Mouse (Mus musculus) heart, postnatal 0 days (tissue): ENCODE results near the gene Tmem91. TPM values are rescaled to one million over a fixed set of nuclear protein-coding genes. Genes with fewer than 3 reads are reported as not detected.

Source experiments
- ATAC-seq: fragments of 200-750 bp; cut with Nextera tagmentation; 2 replicates; pipeline ENCODE4 v1.8.0; 2017; ENCODE audit warnings: low read depth, moderate number of reproducible peaks, moderate library complexity; ENCODE audit not compliant: insufficient read depth
- DNase-seq: peaks from one replicate; pipeline ENCODE4 v3.0.0-alpha.2; 2016; ENCODE audit warnings: low spot score
- H3K27ac ChIP-seq: fragments of 300-500 bp; sonication (generic); 2 replicates; pipeline ENCODE4 v1.5.1; 2014; ENCODE audit warnings: low read depth, mild to moderate bottlenecking
- H3K27me3 ChIP-seq: fragments of 300-500 bp; sonication (generic); 2 replicates; pipeline ENCODE4 v1.6.1; 2014; ENCODE audit warnings: low read length, mixed read lengths; ENCODE audit not compliant: control insufficient read depth, insufficient read depth
- H3K36me3 ChIP-seq: fragments of 300-500 bp; sonication (generic); replicated peaks from 2 replicates; pipeline ENCODE4 v1.6.1; 2014; ENCODE audit warnings: low read length, mixed read lengths; ENCODE audit not compliant: control insufficient read depth, insufficient read depth
- H3K4me1 ChIP-seq: fragments of 300-500 bp; sonication (generic); 2 replicates; pipeline ENCODE4 v1.6.1; 2014; ENCODE audit warnings: antibody characterized with exemption; ENCODE audit not compliant: control insufficient read depth, insufficient read depth
- H3K4me2 ChIP-seq: fragments of 300-500 bp; sonication (generic); 2 replicates; pipeline ENCODE4 v1.6.1; 2014; ENCODE audit warnings: low read depth, mild to moderate bottlenecking, low read length, moderate library complexity
- H3K4me3 ChIP-seq: fragments of 300-500 bp; sonication (generic); 2 replicates; pipeline ENCODE4 v1.5.1; 2014; ENCODE audit warnings: low read depth, low read length
- H3K9ac ChIP-seq: fragments of 300-500 bp; sonication (generic); replicated peaks from 2 replicates; pipeline ENCODE4 v1.6.1; 2014; ENCODE audit warnings: low read depth, low read length, mixed read lengths
- H3K9me3 ChIP-seq: fragments of 300-500 bp; sonication (generic); replicated peaks from 2 replicates; pipeline ENCODE4 v1.6.1; 2016; ENCODE audit warnings: low read length; ENCODE audit not compliant: control insufficient read depth
- CTCF ChIP-seq: IDR thresholded peaks from 2 replicates; pipeline ENCODE4 v1.5.1; 2016; ENCODE audit warnings: antibody characterized with exemption, control low read depth, low read depth
- EP300 ChIP-seq: IDR thresholded peaks from 2 replicates; pipeline ENCODE4 v1.6.1; 2016; ENCODE audit warnings: antibody characterized with exemption, low read depth
- WGBS: fragments of 180-500 bp; shearing (Covaris S2); extraction: QIAGEN DNeasy Blood & Tissue Kit; methylation state at CpG from one replicate; pipeline ENCODE4 v1.1.7; 2014; 5-methylcytosine and 5-hydroxymethylcytosine counted together
- polyA plus RNA-seq: library from polyadenylated mRNA; unstranded; fragments of >200 nt; fragmentation: Nextera tagmentation; extraction: Ambion mirVana; gene quantifications from 2 replicates; pipeline ENCODE4 v1.2.1, GENCODE M21; 2015
- total RNA-seq: library from RNA; depleted of rRNA; stranded (reverse); fragments of >200 nt; gene quantifications from 2 replicates; pipeline ENCODE4 v1.2.3, GENCODE M21; 2014; ENCODE audit warnings: low replicate concordance

Tmem91 gene
- total and polyA plus RNA-seq, 2 experiments from 2014 or later, result 0.77 TPM; not detected in 1

DNA sequence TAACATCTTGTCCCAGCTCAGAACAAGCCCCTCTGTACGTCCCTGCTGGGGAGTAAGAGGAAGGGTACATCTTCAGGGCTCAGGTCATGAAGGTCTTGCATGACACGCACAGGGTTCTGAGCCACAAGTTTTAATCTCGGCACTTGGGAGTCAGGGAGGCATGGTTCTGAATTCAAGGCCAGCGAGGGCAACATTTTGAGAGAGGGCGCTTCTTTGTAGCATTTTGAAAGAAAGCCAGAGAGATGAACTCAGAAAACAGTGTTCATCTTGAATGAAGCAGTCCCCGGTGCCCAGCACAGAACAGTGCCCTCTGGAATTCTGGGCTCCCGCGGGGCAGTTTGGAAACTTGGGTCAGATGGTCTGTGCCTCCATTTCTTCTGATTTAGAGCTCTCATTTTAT is 8.6 kb downstream of the Tmem91 start:
- H3K27ac ChIP-seq, result no peak overlapping the region
- H3K36me3 ChIP-seq, result peaks cover 47% of the 10 kb centered on the region
- WGBS, result 92% methylated on average over 8 of the region's 8 CpGs
- H3K9ac ChIP-seq, result no peak overlapping the region
- H3K4me2 ChIP-seq, result no peak overlapping the region
- no peak overlapping the region for H3K4me3 ChIP-seq
- ATAC-seq (no peak), DNase-seq (no peak)
- no peaks in the 10 kb centered on the region for H3K4me1 ChIP-seq
- TF ChIP-seq EP300, result no peak
- TF ChIP-seq CTCF, result no peak
- no peaks in the 10 kb centered on the region for H3K9me3 ChIP-seq
- no peaks in the 10 kb centered on the region for H3K27me3 ChIP-seq

DNA sequence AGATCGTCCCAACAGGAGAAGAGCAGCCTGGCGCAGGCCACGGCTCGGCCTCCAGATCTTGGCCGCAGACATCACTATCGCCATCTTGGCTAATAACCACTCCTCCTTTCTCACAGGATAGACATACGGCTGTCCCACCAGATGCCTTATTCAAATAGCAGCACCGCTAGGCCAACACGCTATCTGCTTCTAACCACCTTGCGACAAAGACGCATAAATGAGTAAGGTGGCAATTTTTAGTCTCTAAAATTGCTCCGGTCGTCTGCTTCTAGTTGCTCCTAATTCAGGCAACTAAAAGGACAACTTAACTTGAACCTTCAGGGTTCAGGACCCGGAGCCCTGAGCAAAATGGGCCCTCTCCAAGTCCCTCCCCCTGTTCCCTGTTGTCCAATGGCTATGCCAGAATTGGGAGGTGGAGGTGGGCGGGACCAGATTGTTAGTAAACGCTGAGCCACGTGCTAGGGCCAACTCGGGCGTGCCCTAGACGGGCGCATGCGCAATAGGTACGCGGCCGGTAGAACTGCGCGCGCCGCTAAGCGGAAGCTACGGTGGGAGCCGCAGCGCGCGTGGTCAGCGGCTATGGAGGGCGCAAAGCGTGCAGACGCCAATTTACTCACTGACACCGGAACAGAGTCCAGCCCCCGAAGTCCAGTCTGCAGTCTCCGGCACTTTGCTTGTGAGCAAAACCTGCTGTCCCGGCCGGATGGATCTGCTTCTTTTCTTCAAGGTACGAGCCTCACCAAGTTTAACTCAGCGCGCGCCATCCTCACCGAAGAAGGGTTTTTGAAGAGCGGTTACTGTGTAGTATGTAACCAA is 16.1 kb downstream of the Tmem91 start, which contains the start of the genes Bckdha and Exosc5:
Gene Bckdha, minus strand, starts transcription at position 325 of the 816 bp plus-strand sequence.
Gene Exosc5, plus strand, starts transcription at position 508 of the 816 bp plus-strand sequence.
- H3K4me1 ChIP-seq, result peaks cover 14% of the 10 kb centered on the region
- WGBS, result under 1% methylated on average over 50 of the region's 50 CpGs
- H3K4me3 ChIP-seq, result peak within 1 kb of the TSS; percentile 67
- no peaks in the 10 kb centered on the region for H3K27me3 ChIP-seq
- DNase-seq (peak; percentile 100), ATAC-seq (peak; percentile 99)
- peak within 1 kb of the TSS; percentile 76 for H3K9ac ChIP-seq
- H3K36me3 ChIP-seq, result peaks cover 3% of the 10 kb centered on the region; the same call in 1 of the 2 replicates
- peak within 1 kb of the TSS; percentile 81 for H3K27ac ChIP-seq
- H3K4me2 ChIP-seq, result peak within 1 kb of the TSS; percentile 96
- no peaks in the 10 kb centered on the region for H3K9me3 ChIP-seq
- TF ChIP-seq EP300 (peak; percentile 99), CTCF (no peak)

DNA sequence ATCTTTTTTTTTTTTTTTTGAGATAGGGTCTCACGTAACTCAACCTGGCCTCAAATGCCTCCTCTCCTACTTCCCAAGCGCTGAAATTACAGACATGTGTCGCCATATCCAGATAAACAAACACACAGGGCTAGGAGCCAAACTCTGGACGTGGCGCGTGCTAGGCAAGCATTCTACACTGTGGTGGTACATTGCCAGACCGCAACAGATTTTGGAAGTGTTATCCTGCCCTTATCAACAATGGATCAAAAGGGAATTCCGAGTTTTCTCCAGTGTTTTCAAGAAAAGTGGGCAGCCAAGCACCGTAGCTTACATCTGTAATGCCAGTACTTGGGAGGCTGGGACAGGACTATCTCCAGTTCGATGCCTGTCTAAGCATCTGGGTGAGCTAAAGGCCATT is 17.2 kb downstream of the Tmem91 start:
- DNase-seq, result no peak
- no peak for ATAC-seq
- Histone ChIP-seq H3K4me2 (peak overlapping the region; percentile 78), H3K36me3 (0 out of 2 replicates have a peak, but pooled peaks cover 3% of the 10 kb centered on the region), H3K27ac (peak overlapping the region; percentile 81; the same call in 1 of the 2 replicates), H3K4me3 (peak overlapping the region; percentile 67), H3K27me3 (no peaks in the 10 kb centered on the region), H3K4me1 (peaks cover 14% of the 10 kb centered on the region), H3K9me3 (no peaks in the 10 kb centered on the region), H3K9ac (peak overlapping the region; percentile 76)
- TF ChIP-seq EP300, result no peak
- TF ChIP-seq CTCF, result no peak
- whole genome bisulfite sequencing, result 27% methylated on average over 10 of the region's 10 CpGs

DNA sequence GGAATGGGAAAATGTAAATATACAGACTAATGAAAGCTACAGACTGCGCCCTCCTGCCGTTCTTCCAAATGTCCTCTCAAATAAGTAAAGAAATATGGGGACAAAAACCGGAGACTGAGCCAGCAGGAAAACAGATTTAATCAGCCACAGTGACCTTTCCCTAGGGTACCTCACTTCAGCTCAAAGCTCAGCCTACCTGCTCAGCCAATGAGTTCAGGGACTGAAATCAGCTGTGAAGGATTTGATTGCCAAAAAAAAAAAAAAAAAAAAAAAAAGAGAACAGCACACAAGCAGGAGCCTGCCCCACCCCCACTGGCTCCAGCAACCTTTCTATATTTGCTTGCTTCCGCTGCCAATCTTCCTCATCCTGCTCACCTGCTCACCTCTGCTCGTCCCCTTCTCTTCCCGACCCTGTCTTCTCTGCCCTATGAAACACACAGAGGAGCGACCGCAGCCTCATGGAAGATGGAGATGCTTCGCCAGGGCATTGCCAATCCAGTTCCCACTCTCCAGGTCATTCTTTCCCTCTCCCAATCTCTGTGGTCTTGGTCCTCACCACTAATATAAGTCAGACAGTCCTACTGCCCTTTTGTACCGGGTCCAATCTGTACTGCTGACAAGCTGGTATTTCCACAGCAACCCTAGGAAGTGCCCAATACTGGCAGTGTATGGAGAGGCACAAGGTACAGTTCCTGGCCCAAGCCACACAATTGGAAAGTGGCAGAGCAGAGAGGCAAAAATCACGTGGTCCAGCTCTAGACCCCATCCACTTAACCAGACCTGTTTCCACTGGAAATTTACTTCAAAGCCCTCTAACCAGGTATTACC is 19.2 kb downstream of the Tmem91 start:
- Histone ChIP-seq H3K27me3 (no peaks in the 10 kb centered on the region), H3K27ac (no peak overlapping the region)
- no peak for DNase-seq

DNA sequence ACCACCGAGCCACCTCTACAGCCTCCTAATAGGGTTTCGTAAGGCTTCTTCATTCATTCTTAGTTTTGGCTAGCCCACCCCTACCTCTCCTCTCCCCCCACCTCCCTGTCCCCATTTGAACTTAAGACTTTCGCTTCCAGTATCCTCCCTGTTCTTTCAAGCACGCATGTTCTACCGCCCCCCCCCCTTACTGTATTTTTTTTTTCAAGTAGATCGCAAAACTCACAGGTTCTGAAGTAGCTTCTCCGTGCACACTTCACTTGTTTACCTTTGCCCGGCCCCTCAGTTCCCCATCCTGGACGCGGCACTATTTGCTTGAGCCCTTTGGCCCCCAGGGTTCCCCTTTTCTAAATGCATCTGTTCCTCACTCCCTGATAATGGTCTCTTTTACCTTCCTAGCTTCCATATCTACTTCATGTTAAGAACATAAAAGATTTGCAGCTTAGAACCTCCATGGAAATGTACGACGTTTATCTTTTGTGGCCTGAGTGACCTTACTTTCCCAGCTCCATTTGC is 22.7 kb downstream of the Tmem91 start:
- ATAC-seq, result no peak
- 84% methylated on average over 12 of the region's 12 CpGs for WGBS
- 0 out of 2 replicates have a peak, but pooled peaks cover 3% of the 10 kb centered on the region for H3K36me3 ChIP-seq

More for the DNA sequence above, 19.2 kb downstream of the Tmem91 start:
- no peak for ATAC-seq
- H3K4me1 ChIP-seq, result peaks cover 14% of the 10 kb centered on the region
- no peak overlapping the region for H3K9ac ChIP-seq
- H3K4me2 ChIP-seq, result no peak overlapping the region
- 0 out of 2 replicates have a peak, but pooled peaks cover 3% of the 10 kb centered on the region for H3K36me3 ChIP-seq
- no peak overlapping the region for H3K4me3 ChIP-seq
- no peaks in the 10 kb centered on the region for H3K9me3 ChIP-seq
- TF ChIP-seq EP300 (no peak), CTCF (no peak)
- WGBS, result 69% methylated on average over 11 of the region's 11 CpGs

More for the DNA sequence above, 22.7 kb downstream of the Tmem91 start:
- no peak for TF ChIP-seq CTCF
- no peak for TF ChIP-seq EP300
- Histone ChIP-seq H3K4me2 (no peak overlapping the region), H3K9ac (no peak overlapping the region), H3K27me3 (no peaks in the 10 kb centered on the region), H3K27ac (no peak overlapping the region), H3K9me3 (no peaks in the 10 kb centered on the region), H3K4me3 (no peak overlapping the region), H3K4me1 (0 out of 2 replicates have a peak, but pooled peaks cover 2% of the 10 kb centered on the region)
- no peak for DNase-seq
